Mouse (Mus musculus): ENCODE measurements around the gene Lingo4.
A peak's percentile ranks its signal among the peaks of the same experiment; 100 is the strongest.

Gene Lingo4

DNA sequence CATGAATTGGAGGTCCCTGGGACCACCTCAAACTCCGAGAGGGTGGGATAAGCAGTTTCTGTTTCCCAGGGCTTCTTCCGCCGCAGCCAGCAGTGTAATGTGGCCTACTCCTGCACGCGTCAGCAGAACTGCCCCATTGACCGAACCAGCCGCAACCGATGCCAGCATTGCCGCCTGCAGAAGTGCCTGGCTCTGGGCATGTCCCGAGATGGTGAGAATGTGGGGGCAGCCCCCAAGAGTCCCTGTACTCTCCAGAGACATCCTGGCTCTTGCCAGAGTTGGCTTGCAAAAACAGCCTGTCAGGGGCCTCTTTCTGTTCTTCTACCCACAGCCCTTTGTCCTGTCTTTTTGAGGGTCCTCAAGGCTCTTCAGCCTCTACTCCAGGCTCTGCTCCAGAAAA, 10.9 kb upstream of the Lingo4 start:
- no peak for DNase-seq (ENCODE audit: low spot score in 2 of 2)

DNA sequence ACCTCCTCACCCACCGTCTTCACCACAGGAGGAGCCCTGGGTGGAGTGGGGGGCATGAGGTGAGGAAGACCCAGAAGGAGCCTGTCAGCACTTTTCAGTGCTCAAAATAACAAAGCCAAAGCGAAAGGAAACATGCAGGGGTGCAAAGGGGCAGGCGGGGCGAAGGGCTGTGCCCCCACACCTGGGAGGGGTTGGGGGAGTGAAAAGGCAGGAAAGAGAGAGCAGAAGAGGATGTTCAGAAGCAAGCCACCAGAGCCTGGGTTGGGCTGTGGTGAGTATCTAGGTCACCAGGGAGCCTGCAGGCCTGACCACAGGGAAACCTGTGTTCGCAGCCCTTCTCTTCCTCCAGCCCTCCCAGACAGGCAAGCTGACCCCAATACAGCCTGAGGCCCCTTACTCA, 10.3 kb upstream of the Lingo4 start:
- no peak for DNase-seq (ENCODE audit: low spot score in 2 of 2)

DNA sequence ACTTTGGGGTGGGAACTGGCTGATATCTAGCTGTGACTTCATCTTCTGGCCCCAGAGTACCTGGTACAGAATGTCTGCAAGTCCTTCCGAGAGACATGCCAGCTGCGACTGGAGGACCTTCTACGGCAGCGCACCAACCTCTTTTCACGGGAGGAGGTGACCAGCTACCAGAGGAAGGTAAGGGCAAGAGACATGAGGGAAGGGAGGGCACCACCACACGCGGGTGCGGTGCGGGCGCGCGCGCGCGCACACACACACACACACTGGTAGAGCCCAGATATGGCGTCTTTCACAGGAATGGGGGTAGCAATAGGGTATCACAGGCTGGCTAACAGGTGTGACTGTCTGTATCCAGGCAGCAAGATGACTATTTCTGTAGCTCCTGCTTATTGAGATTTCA, 8.9 kb upstream of the Lingo4 start:
- no peak for DNase-seq (ENCODE audit: low spot score in 2 of 2)

DNA sequence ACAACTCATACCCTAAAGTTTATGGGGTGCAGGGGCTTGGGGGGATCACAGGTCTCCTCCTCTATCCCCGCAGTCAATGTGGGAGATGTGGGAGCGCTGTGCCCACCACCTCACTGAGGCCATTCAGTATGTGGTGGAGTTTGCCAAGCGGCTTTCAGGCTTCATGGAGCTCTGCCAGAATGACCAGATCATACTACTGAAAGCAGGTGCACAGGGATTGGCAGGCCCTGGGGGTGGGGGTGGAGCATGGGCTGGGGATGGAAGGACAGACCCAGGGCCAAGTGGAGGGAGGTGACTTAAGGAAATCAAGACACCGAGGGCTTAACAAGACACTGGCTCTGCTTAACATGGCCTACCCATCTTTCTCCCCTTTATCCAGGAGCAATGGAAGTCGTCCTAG, 7.3 kb upstream of the Lingo4 start:
- no peak for DNase-seq (ENCODE audit: low spot score in 2 of 2)

DNA sequence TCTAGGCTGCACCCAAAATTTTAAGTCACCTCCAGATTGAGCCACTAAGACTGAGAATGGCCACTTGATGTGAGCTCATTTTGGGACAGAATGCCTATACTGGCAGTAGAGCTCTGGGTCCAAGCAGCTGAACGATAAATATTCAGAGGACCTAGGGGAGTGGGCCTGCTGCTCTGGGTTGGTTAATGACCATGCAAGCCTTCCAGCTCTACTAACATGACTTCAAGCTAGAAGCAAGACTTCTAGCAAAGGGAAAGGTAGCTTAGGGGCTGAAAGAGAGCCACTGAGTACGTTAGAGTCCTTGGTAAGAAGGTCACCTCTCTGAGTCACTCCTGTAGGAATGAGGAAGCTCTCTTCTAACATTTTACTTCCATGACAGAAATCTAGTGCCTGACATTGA, 6.2 kb upstream of the Lingo4 start:
- no peak for DNase-seq (ENCODE audit: low spot score in 2 of 2)

DNA sequence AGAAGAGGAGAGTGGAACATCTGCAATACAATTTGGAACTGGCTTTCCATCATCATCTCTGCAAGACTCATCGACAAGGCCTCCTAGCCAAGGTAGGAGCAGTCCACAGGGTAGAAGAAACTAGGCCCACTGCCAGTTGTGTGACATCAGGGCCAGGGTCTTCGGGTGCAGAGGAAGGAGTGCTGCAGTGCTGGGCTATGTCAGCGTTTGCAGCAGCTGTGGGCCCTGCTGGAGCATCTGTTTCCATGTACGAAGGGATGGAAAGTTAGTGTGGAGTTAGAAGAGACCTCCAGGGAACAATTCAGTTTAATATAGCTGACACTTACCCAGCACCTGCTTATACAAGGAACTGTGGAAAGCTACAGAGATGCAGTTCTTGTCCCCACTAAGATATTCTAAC, 5.3 kb upstream of the Lingo4 start:
- DNase-seq (ENCODE audit: low spot score in 2 of 2), result no peak

DNA sequence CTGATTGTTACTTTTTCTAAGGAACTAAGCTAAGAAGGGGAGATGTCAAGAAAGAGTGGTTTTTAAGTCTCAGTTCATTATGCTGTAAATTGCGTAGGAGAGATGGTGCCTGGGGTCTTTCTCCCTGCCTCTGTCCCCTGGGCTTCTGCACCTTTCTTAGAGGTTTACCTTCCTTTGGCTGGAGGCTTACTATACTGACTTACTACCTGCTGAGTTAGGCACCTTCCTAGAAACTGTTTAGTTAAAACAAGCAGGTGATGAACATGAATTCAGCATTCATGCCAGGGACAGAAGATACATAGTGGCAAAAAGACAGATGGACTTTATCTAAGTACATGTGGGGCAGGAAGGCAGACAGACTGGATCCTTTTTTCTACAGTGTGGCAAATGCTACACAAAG, 2.0 kb upstream of the Lingo4 start:
- no peak for DNase-seq (ENCODE audit: low spot score in 2 of 2)

DNA sequence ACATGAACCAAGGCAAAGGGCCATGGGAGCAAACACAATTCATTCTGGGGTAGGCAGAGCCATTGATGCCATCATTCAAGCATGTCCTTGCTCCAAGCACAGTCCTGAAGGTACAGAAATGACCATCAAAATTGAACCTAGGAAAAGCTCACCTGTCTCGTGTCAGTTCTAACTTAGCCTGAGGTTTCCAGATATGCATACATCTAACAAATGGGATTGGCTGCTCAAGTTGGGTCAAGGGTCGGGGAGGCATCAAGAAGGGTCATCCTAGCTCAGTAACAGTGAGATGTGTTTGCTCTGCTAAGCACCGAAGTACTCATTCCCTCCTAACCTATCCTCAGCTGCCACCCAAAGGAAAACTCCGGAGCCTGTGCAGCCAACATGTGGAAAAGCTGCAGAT, 1.5 kb upstream of the Lingo4 start:
- no peak for DNase-seq (ENCODE audit: low spot score in 2 of 2)

DNA sequence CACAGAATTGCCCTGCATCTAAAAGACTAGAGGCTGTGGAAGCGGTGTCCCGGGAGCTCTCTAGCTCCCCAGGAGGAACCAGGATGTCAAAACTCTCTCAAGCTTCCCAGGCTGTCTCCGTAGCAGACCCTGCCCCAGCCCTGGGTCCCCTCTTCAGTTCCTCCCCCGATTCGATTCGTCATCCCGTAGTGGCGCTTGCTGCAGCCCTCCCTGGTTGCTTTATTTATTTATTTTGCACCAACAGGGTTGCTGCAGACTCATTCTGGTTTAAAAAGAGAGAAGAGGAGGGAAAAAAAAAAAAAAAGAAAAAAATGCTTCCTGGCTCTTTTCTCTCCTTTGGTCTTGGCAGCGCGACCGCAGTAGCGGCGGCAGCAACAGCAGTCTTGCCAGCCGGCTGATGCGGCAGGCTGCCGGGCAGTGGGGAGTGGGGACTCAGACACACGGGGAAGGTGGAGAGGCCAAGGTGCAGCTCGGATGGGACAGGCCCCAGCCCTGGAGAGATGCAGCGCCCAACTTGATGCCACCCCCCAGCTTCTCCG, 695 bp downstream of the Lingo4 start:
- DNase-seq (ENCODE audit: low spot score in 2 of 2), result no peak

DNA sequence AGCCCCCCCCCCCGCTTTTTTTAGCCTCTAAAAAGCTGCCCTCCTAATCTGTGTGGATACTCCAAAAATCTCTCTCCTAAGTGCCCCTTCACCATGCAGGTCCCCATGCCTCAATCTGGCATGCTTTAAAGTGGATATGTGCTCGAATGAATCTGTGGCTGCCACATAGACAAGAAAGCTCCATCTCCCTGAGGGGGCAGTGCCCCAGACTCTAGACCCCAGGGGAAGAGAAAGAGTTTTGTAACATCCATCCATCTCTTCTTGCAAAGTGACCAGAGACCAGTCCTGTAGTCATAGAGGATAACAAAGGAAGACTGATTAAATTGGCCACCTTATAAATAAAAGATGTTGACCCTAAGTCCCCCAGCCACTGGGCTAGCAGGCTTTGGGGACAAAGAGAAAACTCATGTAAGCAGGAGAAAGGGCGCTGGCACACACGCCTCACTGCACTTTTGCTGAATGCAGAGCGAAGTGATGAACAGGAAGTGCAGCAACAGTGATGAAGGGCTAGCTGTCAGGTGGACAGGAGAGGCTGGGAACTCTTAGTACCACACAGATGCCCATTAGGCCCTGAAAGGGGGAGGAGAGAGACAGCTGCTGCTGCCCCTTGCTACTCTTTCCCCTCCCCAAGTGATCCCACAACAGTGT, 1.5 kb downstream of the Lingo4 start:
- DNase-seq (ENCODE audit: low spot score in 2 of 2), result no peak

DNA sequence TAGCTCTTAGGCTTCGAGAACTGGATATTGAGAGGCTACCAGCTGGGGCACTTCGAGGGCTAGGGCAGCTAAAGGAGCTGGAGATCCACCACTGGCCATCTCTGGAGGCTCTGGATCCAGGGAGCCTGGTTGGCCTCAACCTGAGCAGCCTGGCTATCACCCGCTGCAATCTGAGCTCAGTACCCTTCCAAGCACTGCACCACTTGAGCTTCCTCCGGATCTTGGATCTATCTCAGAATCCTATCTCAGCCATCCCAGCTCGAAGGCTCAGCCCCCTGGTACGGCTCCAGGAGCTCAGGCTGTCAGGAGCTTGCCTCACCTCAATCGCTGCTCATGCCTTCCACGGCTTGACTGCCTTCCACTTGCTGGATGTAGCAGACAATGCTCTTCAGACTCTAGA, 4.1 kb downstream of the Lingo4 start:
- no peak for DNase-seq (ENCODE audit: low spot score in 2 of 2)

DNA sequence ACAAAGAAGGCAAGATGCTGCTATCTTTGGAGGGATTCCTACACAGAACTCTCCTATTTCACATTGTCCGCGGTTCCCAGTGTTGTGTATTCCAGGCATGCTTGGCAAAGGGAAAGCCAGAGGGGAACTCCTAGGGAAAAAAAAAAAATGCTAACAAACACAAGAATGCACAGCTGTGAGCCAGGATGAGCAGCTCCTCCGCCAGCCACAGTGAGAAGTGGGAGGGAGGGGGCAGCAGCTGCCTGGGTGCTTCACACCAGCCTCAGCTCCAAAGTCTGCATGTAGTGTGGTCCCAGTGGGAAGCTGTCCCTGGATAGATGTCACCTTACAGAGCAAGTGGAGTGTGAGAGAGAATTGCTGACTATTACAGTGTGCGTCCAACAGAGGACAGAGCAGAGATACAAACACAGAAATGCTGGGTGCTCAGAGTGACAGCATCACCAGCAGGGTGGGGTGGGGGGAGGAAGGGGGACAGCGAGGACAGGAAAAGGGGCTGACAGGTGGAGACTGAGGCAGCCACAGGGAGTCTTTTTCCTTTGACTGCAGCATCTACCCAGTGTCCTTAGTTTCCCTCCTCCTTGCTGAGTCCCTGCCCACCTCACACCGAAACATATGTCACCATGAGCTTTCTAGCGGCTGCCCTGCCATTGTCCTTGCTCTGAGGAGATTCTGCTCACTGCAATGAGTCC, 6.2 kb downstream of the Lingo4 start:
- DNase-seq (ENCODE audit: low spot score in 2 of 2), result no peak

DNA sequence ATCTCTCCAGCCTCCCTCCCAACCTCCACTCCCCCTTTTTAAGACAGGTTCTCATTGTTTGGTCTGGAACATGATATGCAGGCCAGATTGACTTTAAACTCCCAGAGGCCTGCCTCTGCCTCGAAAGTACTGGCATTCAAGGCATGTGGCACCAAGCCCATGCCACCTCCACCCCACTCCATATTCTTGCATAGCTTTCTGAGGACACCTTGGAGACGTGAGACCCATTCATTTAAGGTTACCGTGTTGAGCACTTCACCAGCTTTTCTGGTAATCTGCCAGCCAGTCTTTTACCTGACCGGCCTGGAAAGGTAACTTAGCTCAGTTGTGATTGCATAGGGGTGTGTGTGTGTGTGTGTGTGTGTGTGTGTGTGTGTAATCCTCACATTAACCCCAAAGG, 7.2 kb downstream of the Lingo4 start:
- DNase-seq (ENCODE audit: low spot score in 2 of 2), result no peak

DNA sequence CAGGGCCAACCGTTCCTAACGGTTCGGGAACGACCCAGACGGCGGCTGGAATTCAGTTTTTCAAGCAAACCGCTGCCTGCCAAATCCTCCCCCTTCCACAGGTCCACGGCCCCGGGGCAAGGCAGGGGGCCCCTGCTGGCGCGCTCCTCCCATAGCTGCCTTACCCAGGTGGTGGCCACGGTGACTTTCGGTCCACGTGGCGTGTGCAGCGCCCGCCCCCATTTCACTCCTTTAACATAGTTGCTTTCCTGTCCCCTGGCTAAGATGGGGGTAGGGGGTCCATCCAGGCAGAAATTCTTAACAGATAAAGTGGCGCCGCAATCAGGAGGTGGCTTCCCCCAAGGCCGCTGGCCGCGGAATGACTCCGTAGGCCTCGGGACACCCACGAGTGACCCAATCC, 14.2 kb downstream of the Lingo4 start:
- DNase-seq (ENCODE audit: low spot score in 2 of 2), result no peak

DNA sequence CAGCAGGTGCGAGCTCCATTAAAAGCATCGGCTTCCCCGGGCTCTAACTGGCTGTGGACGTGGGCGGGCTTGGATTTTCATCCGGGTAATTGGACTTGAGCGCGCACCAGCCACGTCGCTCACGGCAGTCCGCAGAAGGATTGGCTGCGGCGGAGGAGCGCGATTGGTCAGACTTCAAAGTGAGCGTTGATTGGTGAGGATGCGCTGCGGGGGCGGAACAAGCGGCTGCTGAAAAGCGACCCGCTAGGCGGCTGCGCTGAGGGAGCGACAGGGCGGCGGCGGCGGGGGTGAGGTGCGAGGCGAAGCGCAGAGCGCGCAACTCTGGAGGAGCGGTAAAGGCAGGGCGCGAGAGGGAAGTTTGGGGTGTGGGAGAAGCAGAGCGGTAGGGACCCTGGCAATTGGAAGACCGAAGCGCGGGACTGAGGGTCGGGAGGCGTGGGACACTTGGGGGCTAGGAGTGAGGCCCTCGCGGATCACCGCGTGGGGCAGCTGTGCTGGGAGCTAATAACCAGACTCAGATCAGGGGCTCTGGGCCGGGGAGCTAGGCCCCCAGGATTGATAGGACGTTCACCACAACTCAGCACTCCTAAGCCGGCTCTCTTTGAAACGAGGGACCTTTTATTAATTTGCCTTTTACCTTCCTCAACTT, 14.8 kb downstream of the Lingo4 start, which contains the start of gene Tdrkh:
TSS of gene Tdrkh (plus strand) at position 243 of the 649 bp plus-strand sequence.
- DNase-seq (ENCODE audit: low spot score in 2 of 2), result peak; percentile 86 to 89

DNA sequence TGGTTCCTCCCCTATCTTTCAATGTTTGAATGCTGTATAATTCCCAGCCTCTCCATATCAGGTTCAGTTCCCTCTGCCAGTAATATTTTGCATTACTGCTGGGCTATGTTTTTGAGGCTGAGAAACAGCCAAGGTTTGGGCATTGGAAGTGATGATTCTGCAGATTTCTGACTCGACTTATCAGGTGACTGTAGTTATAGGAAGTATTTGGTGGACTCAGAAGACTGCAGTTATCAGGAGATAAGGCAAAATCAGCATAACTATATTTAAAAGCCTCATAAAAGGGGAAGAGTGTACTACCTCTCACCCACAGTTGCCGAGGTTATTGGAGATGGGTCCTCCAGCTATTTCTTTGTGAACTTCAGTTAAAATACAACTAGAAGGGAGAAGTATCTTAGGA, 32.7 kb downstream of the Lingo4 start:
- no peak for DNase-seq (ENCODE audit: low spot score in 2 of 2)

DNA sequence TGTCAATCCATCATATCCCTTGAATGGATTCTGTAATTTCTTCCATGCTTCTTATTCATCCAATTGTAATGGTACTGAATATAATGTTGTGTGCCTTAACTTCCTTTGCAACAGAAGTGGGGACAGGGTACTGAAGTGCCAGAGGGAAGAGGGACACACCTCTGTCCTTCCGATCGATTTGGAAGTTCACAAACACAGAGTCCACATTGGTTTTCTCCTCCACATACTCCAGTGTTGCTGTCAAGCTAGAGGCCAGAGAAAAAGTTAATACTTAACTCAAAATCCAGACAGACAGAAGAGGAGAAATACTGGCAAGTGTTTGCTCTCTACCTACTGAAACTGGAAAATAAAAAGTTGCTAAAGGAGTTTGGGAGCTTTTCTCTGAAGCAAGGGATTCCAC, 36.0 kb downstream of the Lingo4 start:
- no peak for DNase-seq (ENCODE audit: low spot score in 2 of 2)

DNA sequence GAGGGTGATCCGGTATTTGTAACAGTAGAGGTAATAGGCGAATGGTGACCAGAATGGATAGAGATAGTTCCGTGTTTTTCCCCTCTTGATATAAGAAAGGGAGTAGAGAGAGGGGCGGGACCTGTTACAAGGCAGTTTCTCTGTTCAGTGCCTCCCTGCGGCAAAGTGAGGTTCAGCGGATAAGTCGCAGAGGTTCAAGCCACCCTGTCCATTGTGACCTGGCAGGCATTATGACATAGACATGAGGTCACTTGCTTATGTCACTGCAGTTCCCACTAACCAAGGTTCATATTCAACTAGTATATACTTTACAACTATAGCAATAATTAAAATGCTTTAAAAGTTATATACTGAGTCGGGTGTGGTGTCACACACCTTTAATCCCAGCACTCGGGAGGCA, 38.1 kb downstream of the Lingo4 start:
- no peak for DNase-seq (ENCODE audit: low spot score in 2 of 2)

DNA sequence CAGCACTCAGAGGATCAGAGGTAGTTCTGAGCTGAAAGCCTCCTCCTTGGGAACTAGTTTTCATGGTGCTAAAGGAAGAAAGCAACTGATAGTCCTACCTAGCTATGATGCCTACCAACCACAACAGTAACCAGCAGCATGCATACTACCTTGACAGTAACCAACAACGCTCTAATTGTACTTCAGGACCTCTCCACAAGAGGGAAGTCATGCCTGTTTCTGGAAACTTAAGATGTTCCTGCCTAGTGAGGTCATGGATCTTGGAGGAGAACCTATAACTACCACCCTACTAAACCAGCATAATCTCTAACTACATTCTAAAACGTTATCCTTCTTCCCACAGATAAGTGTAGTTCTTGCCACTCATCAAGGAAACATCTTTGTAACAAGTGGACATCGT, 42.9 kb downstream of the Lingo4 start:
- DNase-seq (ENCODE audit: low spot score in 2 of 2), result no peak

DNA sequence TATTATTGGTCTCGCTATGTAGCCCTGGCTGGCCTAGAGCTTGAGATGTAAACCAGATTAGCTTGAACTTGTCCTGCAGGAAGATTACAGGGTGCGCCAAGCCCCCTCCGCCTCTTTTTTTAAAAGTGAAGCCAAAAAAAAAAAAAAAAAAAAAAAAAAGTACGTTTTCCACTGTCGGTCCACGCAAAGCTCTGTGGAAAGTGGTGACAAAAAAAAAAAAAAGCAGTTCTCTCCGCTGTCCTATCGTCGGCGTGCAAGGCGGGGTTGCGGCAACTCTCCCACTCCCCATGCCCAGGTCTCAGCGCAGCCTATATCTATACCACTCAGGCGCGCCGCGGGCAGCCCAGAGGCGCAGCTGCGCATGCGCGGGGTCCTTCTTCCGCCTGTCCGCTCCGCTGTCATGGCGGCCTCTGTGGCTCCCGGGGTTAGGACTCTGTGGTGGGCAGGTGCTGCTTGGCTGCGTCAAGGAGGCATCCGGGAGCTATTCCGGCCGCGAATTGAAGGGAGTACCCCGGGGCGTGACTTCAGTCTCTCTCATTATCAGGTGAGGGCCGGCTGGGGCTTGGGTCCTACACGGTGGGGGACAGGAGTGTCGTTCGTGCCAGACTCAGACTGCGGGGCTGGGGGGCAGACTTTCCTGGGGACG, 44.8 kb downstream of the Lingo4 start, which contains the start of gene Mrpl9:
TSS of gene Mrpl9 (plus strand) at position 368 of the 646 bp plus-strand sequence.
- DNase-seq (ENCODE audit: low spot score in 2 of 2), result peak; percentile 81 to 87

DNA sequence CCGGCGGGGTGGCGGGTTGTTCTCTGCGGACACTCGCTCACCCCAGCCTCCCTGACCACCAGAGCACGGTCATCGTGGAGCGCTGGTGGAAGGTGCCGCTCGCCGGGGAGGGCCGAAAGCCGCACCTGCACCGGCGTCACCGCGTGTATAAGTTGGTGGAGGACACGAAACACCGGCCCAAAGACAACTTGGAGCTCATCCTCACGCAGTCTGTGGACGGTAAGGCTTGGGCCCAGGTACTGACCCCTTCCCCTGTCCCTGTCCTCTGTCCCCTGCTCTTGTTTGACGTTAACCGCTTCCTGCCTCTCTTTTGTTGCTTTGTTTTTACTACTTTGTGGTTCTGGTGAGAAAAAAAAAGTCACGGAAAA, 45.3 kb downstream of the Lingo4 start, which contains the start of gene Oaz3:
TSS of gene Oaz3 (minus strand) at position 319 of the 368 bp plus-strand sequence.
- DNase-seq (ENCODE audit: low spot score in 2 of 2), result no peak

DNA sequence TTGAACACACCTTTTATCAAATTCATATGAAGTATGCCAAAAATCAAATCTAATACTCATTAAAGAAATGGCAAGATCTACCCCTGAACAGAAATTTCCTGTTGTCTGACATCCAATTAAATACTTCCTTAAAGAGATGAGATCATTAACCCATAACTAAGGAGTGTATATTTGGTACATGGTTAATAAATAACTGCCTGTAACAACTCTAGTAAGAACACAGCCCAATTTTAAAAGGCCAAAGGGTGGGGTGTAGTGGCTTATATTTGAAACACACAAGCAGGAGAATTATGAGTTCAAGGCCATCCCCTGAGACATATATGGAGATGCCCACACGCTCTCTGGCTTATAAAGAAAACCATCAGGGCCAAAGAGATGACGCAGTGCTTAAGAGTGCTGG, 51.1 kb downstream of the Lingo4 start:
- DNase-seq (ENCODE audit: low spot score in 2 of 2), result no peak

Data from urinary bladder, adult 18-20 months (tissue).